Mouse (Mus musculus): ENCODE measurements around the gene Mfap5. TPM values are rescaled to one million over a fixed set of nuclear protein-coding genes. Genes with fewer than 3 reads are reported as not detected.

Mfap5 gene
- 1 to 10 TPM; 1.1 to 5.4 TPM for polyA plus RNA-seq (2012; fragmentation: generic; extraction: Trizol)

GRCm38 (mm10) chr6:122505545-122505944 lies at the start of gene Mfap5:
TSS of gene Mfap5 (plus strand) at chr6:122505845.

GRCm38 (mm10) chr6:122498661-122499060 lies 7.0 kb upstream of the Mfap5 start, which contains the start of gene Rimklb:
TSS of gene Rimklb (minus strand) at chr6:122498761.

GRCm38 (mm10) chr6:122553606-122554005 lies 48.0 kb downstream of the Mfap5 start, which contains the start of gene Aicda:
TSS of gene Aicda (plus strand) at chr6:122553801.

Other genes starting within 250 kb of the Mfap5 start
- under 1 TPM in 1 of 2 experiments, not detected in 1; 0.11 TPM for gene Klrg1, start 223.0 kb upstream of the Mfap5 start, polyA plus RNA-seq (2012; fragmentation: generic; extraction: Trizol)
- 10 to 100 TPM; 14.5 to 50.3 TPM for gene M6pr, start 197.1 kb upstream of the Mfap5 start, polyA plus RNA-seq (2012; fragmentation: generic; extraction: Trizol)
- gene Phc1, start 165.3 kb upstream of the Mfap5 start, polyA plus RNA-seq (2012; fragmentation: generic; extraction: Trizol), result 10 to 100 TPM in 1 of 2 experiments, 1 to 10 TPM in 1; 5.8 to 20.0 TPM
- gene Rimklb, start 7.1 kb upstream of the Mfap5 start, polyA plus RNA-seq (2012; fragmentation: generic; extraction: Trizol), result not detected
- gene Aicda, start 48.0 kb downstream of the Mfap5 start, polyA plus RNA-seq (2012; fragmentation: generic; extraction: Trizol), result not detected
- gene Apobec1, start 96.6 kb downstream of the Mfap5 start, polyA plus RNA-seq (2012; fragmentation: generic; extraction: Trizol), result 1 to 10 TPM in 1 of 2 experiments, under 1 TPM in 1; 0.20 to 3.9 TPM
- not detected for gene Gdf3, start 104.2 kb downstream of the Mfap5 start, polyA plus RNA-seq (2012; fragmentation: generic; extraction: Trizol)
- gene Dppa3, start 120.6 kb downstream of the Mfap5 start, polyA plus RNA-seq (2012; fragmentation: generic; extraction: Trizol), result not detected
- not detected for gene Nanog, start 201.6 kb downstream of the Mfap5 start, polyA plus RNA-seq (2012; fragmentation: generic; extraction: Trizol)

Measured in C3H10T1/2 (cell line).